ENCODE assay signal across 22 mouse cellular contexts in the genomic region with DNA sequence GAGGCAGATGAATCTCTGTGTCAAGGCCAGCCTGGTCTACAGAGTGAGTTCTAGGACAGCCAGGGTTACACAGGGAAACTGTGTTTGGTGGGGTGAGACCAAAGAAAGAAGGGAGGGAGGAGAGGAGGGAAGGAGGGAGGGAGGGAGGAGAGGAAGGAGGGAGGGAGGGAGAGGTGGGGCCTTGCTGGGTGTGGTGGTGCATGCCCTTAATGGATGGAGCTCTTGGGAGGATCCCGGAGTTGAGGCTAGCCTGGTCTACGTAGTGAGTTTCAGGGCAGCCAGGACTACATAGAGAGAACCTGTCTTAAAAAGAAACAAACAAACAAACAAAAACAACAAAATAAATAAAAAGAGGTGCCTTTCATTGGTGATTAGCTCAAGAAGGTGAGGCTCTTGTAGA. TPM values are rescaled to one million over a fixed set of nuclear protein-coding genes. Genes with fewer than 3 reads are reported as not detected.
"Had no signal": no experiment of that assay in that cellular context is flagged by ENCODE, and none has a peak within 500 bp of the region (broad histone marks: within the 10 kb centered on the region; RNA-seq: fewer than 3 reads in every experiment).

No protein-coding gene starts in this region.

- H3K4me3 ChIP-seq: layer of hippocampus, adult 2 months; left cerebral cortex, adult 2 months; lung, embryonic 15.5 days; megakaryocyte, embryonic 14.5 days; midbrain, embryonic 10.5 days; midbrain, embryonic 13.5 days; myocyte; neural tube, embryonic 13.5 days; stomach, embryonic 15.5 days had no signal

- H3K36me3 ChIP-seq: lung, embryonic 15.5 days; midbrain, embryonic 10.5 days; midbrain, embryonic 13.5 days; neural tube, embryonic 13.5 days; stomach, embryonic 15.5 days had no signal

- H3K27ac ChIP-seq: layer of hippocampus, adult 2 months; left cerebral cortex, adult 2 months; lung, embryonic 15.5 days; midbrain, embryonic 10.5 days; midbrain, embryonic 13.5 days; neural tube, embryonic 13.5 days; stomach, embryonic 15.5 days had no signal

- DNase-seq: kidney, adult 18-20 months; kidney, adult 9 months; kidney, postnatal 14 days; kidney, postnatal 4 days; layer of hippocampus, adult 9-11 months; lung, adult 18-20 months; lung, postnatal 10 days; lung, postnatal 36 days; retina, postnatal 1 day; right cerebral cortex, postnatal 25 days; spleen, adult 18-20 months; thymus, postnatal 25 days had no signal

- H3K9me3 ChIP-seq: lung, embryonic 15.5 days; megakaryocyte, embryonic 14.5 days; midbrain, embryonic 10.5 days; midbrain, embryonic 13.5 days; neural tube, embryonic 13.5 days; stomach, embryonic 15.5 days had no signal

- H3K27me3 ChIP-seq: lung, embryonic 15.5 days; megakaryocyte, embryonic 14.5 days; midbrain, embryonic 13.5 days; neural tube, embryonic 13.5 days; stomach, embryonic 15.5 days had no signal

- H3K4me2 ChIP-seq: lung, embryonic 15.5 days; midbrain, embryonic 13.5 days; neural tube, embryonic 13.5 days; stomach, embryonic 15.5 days had no signal

- H3K9ac ChIP-seq: lung, embryonic 15.5 days; midbrain, embryonic 13.5 days; neural tube, embryonic 13.5 days; stomach, embryonic 15.5 days had no signal

- H3K4me1 ChIP-seq: lung, embryonic 15.5 days; midbrain, embryonic 10.5 days; midbrain, embryonic 13.5 days; neural tube, embryonic 13.5 days; stomach, embryonic 15.5 days had no signal

- ATAC-seq: midbrain, embryonic 13.5 days; midbrain, embryonic 16.5 days had no signal

RNA-seq across cellular contexts. Expression of a gene that starts 26.5 kb away (rescaled TPM):
- polyA plus RNA-seq: myocyte had no signal
